Mouse (Mus musculus) heart, adult 2 months (tissue): Measurements from ENCODE around the gene Itga2b.

Experiments used
- CTCF ChIP-seq: fragments of 200-600 bp; IDR thresholded peaks from 2 replicates; pipeline ENCODE4 v1.8.1; 2022; ENCODE audit warnings: antibody characterized with exemption, mild to moderate bottlenecking, moderate library complexity
- POLR2A ChIP-seq: fragments of 200-500 bp; IDR thresholded peaks from 2 replicates; pipeline ENCODE4 v1.6.1; 2011; ENCODE audit warnings: mild to moderate bottlenecking, low read depth, low read length, control low read depth; ENCODE audit not compliant: insufficient read depth

- TF ChIP-seq CTCF: no peak
- TF ChIP-seq POLR2A: no peak
Observed at GRCm38 (mm10) chr11:102406401-102406800, 63.5 kb downstream of the Itga2b start.
